Mouse (Mus musculus): ENCODE results near the gene Fggy.

GRCm38 (mm10) chr4:95584107-95584762 lies 26.9 kb downstream of the Fggy start:
- no peak for TF ChIP-seq POLR2A (IDR thresholded peaks at IDR 0.05; ENCODE audit: borderline replicate concordance, low read depth, low read length)
- no peak for TF ChIP-seq CTCF (IDR thresholded peaks at IDR 0.05; ENCODE audit: low read depth, low read length)
